Mouse (Mus musculus): ENCODE measurements around the gene Parp6. TPM values are rescaled to one million over a fixed set of nuclear protein-coding genes. Genes with fewer than 3 reads are reported as not detected.
A peak's percentile ranks its signal among the peaks of the same experiment; 100 is the strongest.

The Parp6 gene
- total and polyA plus RNA-seq, 2 experiments, result 7.9 to 11.2 TPM

DNA sequence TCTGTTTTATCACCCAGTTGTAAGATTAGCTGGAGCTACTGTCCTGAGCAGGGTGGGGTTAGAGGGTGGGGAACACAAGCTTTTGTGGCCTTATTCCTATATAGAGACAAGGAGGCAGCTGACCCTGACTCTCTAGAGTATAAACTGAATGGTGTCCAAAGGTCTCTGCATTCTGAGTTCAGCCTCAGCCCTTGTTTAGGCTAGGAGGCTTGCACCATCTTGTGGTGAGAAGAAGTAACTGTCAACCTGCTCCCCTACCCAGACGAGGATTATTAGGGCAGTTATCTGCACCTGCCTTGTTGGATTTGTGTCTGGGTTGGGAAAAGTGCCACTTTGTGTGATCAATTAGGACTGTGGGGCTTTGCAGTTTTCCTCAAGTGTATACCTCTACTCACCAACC is 61.2 kb downstream of the Parp6 start:
- H3K4me3 ChIP-seq (ENCODE audit: insufficient read depth, low read depth, low read length), result no peak overlapping the region
- no peak for TF ChIP-seq POLR2A (IDR thresholded peaks at IDR 0.05; ENCODE audit: extremely low read depth, insufficient read depth, low read length)
- peak; percentile 62 for TF ChIP-seq CTCF (IDR thresholded peaks at IDR 0.05; ENCODE audit: low read depth, low read length)
- peaks cover 5% of the 10 kb centered on the region for H3K4me1 ChIP-seq (ENCODE audit: control insufficient read depth, insufficient read depth, low read length)
- H3K27ac ChIP-seq (replicated peaks; ENCODE audit: insufficient read depth, low read depth, low read length), result no peak overlapping the region
- 0% methylated on average over 1 of the region's 1 CpGs for WGBS
- H3K79me2 ChIP-seq (ENCODE audit: control insufficient read depth, insufficient read depth, low read length), result no peaks in the 10 kb centered on the region
- peaks cover 17% of the 10 kb centered on the region for H3K27me3 ChIP-seq (ENCODE audit: control insufficient read depth, insufficient read depth, low read length)
- no peaks in the 10 kb centered on the region for H3K36me3 ChIP-seq (ENCODE audit: control insufficient read depth, insufficient read depth, low read length)
- DNase-seq (ENCODE audit: extremely low read depth, low read depth, low spot score), result peak; percentile 66
- no peak overlapping the region for H3K9ac ChIP-seq (ENCODE audit: low read depth, low read length)

DNA sequence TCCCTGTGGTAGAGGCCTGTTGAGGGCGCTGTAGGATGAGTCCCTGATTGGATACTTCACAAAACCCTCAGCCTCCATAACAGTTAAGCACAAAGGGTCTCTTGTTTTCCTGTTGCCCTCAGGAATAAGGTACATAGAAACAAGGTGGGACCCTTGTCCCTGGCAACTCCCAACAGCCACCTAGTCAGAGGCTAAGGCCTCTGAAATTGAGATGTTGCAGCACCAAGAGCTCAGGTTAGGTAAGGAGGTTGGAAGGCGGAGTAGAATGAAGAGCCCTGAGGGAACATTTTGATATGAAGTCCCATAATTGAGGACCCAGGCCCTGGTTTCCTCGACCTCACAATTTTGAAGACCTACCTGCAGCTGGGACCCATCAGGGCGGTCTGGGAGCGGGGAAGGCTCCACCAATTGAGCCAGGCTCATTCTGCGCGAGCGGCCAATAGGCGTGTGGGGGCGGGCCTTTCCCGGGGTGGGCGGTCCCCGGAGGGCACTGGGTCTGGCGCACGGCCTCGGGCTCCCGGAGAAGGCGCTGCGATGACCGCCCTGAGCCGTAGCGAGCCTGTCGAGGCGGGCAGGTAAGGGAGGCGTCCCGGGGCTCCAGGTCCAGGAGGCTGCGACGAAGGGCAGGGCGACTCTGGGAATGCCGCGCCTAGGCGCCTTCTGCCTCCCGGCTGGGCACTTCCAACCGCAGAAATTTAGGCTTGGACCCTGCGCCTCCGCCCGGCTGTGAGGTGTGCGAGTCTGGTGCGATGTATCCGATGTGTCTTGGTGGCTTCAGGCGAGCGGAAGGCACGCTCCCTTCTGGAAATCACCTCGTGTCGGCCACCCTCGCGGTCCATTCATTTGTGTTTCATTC is 62.8 kb downstream of the Parp6 start, which contains the start of gene Gramd2:
Gene Gramd2, plus strand, starts transcription at position 467 of the 856 bp plus-strand sequence.
- Histone ChIP-seq H3K9ac (ENCODE audit: low read depth, low read length) (peak within 1 kb of the TSS; percentile 21; the same call in 1 of the 2 replicates), H3K4me3 (ENCODE audit: insufficient read depth, low read depth, low read length) (peak within 1 kb of the TSS; percentile 32; the same call in 1 of the 2 replicates), H3K27ac (replicated peaks; ENCODE audit: insufficient read depth, low read depth, low read length) (no peak within 1 kb of the TSS), H3K4me1 (ENCODE audit: control insufficient read depth, insufficient read depth, low read length) (peaks cover 5% of the 10 kb centered on the region), H3K27me3 (ENCODE audit: control insufficient read depth, insufficient read depth, low read length) (peaks cover 16% of the 10 kb centered on the region), H3K79me2 (ENCODE audit: control insufficient read depth, insufficient read depth, low read length) (no peaks in the 10 kb centered on the region), H3K36me3 (ENCODE audit: control insufficient read depth, insufficient read depth, low read length) (no peaks in the 10 kb centered on the region)
- WGBS, result 6% methylated on average over 47 of the region's 47 CpGs
- DNase-seq (ENCODE audit: extremely low read depth, low read depth, low spot score), result peak; percentile 23
- TF ChIP-seq POLR2A (IDR thresholded peaks at IDR 0.05; ENCODE audit: extremely low read depth, insufficient read depth, low read length), result no peak
- TF ChIP-seq CTCF (IDR thresholded peaks at IDR 0.05; ENCODE audit: low read depth, low read length), result no peak

DNA sequence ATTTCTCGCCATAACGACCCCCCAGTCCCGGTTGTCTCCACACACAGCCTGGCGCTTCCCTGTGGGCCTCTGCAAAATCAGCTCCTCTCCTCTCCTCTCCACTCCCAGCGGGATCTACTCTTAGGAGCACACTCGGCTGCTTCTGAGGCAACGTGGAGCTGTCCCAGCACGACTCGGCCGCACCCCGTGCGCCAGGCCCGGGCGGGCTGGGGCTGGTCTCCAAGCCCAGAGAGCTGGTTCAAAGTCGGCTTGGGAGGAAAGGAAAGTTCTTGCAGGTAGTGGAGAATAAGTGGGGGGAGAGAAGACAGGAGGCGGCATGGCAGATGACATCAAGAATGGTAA is 63.4 kb downstream of the Parp6 start:
- DNase-seq (ENCODE audit: extremely low read depth, low read depth, low spot score), result no peak
- 28% methylated on average over 16 of the region's 16 CpGs for WGBS
- no peak overlapping the region for H3K9ac ChIP-seq (ENCODE audit: low read depth, low read length)
- H3K4me1 ChIP-seq (ENCODE audit: control insufficient read depth, insufficient read depth, low read length), result peaks cover 5% of the 10 kb centered on the region
- H3K27me3 ChIP-seq (ENCODE audit: control insufficient read depth, insufficient read depth, low read length), result peaks cover 16% of the 10 kb centered on the region
- H3K79me2 ChIP-seq (ENCODE audit: control insufficient read depth, insufficient read depth, low read length), result no peaks in the 10 kb centered on the region
- no peak overlapping the region for H3K27ac ChIP-seq (replicated peaks; ENCODE audit: insufficient read depth, low read depth, low read length)
- TF ChIP-seq POLR2A (IDR thresholded peaks at IDR 0.05; ENCODE audit: extremely low read depth, insufficient read depth, low read length) (no peak), CTCF (IDR thresholded peaks at IDR 0.05; ENCODE audit: low read depth, low read length) (no peak)
- no peak overlapping the region; the same call in 1 of the 2 replicates for H3K4me3 ChIP-seq (ENCODE audit: insufficient read depth, low read depth, low read length)
- no peaks in the 10 kb centered on the region for H3K36me3 ChIP-seq (ENCODE audit: control insufficient read depth, insufficient read depth, low read length)

DNA sequence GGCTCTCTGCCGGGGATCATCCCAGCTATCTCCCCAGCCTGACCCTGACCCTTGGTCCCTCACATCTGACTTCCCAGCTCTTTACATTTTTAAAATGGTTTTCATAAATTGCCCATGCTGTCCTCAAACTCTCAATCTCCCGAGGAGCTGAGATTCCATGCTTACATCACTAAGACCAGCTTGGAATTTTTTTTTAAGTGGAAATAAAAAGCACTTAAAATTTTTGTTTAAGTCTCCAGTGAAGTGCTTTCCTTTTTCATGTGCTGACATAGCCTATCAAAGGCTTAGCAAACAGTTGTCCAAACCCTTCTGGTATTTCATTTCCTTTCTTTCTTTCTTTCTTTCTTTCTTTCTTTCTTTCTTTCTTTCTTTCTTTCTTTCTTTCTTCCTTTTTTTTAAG is 66.9 kb downstream of the Parp6 start:
- H3K36me3 ChIP-seq (ENCODE audit: control insufficient read depth, insufficient read depth, low read length), result no peaks in the 10 kb centered on the region
- 32% methylated on average over 2 of the region's 2 CpGs for WGBS
- no peak overlapping the region for H3K4me3 ChIP-seq (ENCODE audit: insufficient read depth, low read depth, low read length)
- H3K27me3 ChIP-seq (ENCODE audit: control insufficient read depth, insufficient read depth, low read length), result peaks cover 19% of the 10 kb centered on the region
- TF ChIP-seq POLR2A (IDR thresholded peaks at IDR 0.05; ENCODE audit: extremely low read depth, insufficient read depth, low read length) (no peak), CTCF (IDR thresholded peaks at IDR 0.05; ENCODE audit: low read depth, low read length) (no peak)
- H3K27ac ChIP-seq (replicated peaks; ENCODE audit: insufficient read depth, low read depth, low read length), result no peak overlapping the region
- no peaks in the 10 kb centered on the region for H3K79me2 ChIP-seq (ENCODE audit: control insufficient read depth, insufficient read depth, low read length)
- DNase-seq (ENCODE audit: extremely low read depth, low read depth, low spot score), result no peak
- no peak overlapping the region for H3K9ac ChIP-seq (ENCODE audit: low read depth, low read length)
- peaks cover 5% of the 10 kb centered on the region for H3K4me1 ChIP-seq (ENCODE audit: control insufficient read depth, insufficient read depth, low read length)

DNA sequence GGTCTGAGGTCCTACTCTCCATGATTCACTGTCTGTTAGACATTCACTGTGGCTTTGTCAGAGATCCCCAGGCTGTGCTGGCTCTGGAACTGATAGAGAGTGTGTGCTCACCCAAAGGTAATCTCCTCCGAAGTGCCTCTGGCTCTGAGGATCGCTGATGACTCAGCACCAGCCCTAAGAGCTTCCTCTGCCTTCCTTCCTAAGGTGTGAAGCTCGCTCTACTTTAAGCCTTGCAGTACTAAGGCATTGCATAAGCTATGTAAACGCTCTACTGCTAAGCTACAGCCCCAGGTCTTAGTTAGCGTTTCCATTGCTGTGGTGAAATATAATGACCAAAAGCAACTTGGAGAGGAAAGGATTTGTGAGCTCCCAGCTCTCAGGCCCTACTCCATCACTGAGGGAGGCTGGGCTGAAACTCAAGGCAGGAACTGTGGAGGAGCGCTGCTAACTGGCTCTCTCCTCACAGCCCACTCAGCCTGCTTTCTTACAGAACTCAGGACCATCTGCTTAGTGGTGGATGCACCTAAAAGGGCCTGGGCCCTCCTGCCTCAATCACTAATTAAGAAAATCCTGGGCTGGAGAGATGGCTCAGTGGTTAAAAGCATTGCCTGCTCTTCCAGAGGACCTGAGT is 70.4 kb downstream of the Parp6 start:
- Histone ChIP-seq H3K9ac (ENCODE audit: low read depth, low read length) (no peak overlapping the region), H3K27ac (replicated peaks; ENCODE audit: insufficient read depth, low read depth, low read length) (no peak overlapping the region), H3K4me1 (ENCODE audit: control insufficient read depth, insufficient read depth, low read length) (no peaks in the 10 kb centered on the region), H3K36me3 (ENCODE audit: control insufficient read depth, insufficient read depth, low read length) (no peaks in the 10 kb centered on the region), H3K27me3 (ENCODE audit: control insufficient read depth, insufficient read depth, low read length) (peaks cover 6% of the 10 kb centered on the region; the same call in 1 of the 2 replicates), H3K79me2 (ENCODE audit: control insufficient read depth, insufficient read depth, low read length) (no peaks in the 10 kb centered on the region), H3K4me3 (ENCODE audit: insufficient read depth, low read depth, low read length) (no peak overlapping the region)
- 28% methylated on average over 6 of the region's 6 CpGs for WGBS
- DNase-seq (ENCODE audit: extremely low read depth, low read depth, low spot score), result no peak
- TF ChIP-seq POLR2A (IDR thresholded peaks at IDR 0.05; ENCODE audit: extremely low read depth, insufficient read depth, low read length), result no peak
- no peak for TF ChIP-seq CTCF (IDR thresholded peaks at IDR 0.05; ENCODE audit: low read depth, low read length)

Measured in liver, adult 2 months (tissue).